Mouse (Mus musculus) liver, adult 2 months (tissue): ENCODE data around the gene Dlgap1. TPM values are rescaled to one million over a fixed set of nuclear protein-coding genes. Genes with fewer than 3 reads are reported as not detected.

Experiments used
- DNase-seq: peaks from one replicate; pipeline ENCODE4 v3.0.0-alpha.2; 2011; ENCODE audit warnings: low read depth, low spot score; ENCODE audit errors: extremely low read depth
- H3K27ac ChIP-seq: fragments of 200-500 bp; replicated peaks from 2 replicates; pipeline ENCODE4 v1.5.1; 2012; ENCODE audit warnings: low read depth, mild to moderate bottlenecking, control low read depth, inconsistent platforms, low read length; ENCODE audit not compliant: insufficient read depth
- H3K27me3 ChIP-seq: fragments of 200-500 bp; 2 replicates; pipeline ENCODE4 v1.6.1; 2012; ENCODE audit warnings: mild to moderate bottlenecking, moderate library complexity, low read length, inconsistent platforms; ENCODE audit not compliant: control insufficient read depth, insufficient read depth
- H3K36me3 ChIP-seq: fragments of 200-500 bp; 2 replicates; pipeline ENCODE4 v1.6.1; 2012; ENCODE audit warnings: low read length, inconsistent platforms; ENCODE audit not compliant: control insufficient read depth, insufficient read depth
- H3K4me1 ChIP-seq: fragments of 200-500 bp; 2 replicates; pipeline ENCODE4 v1.6.1; 2011; ENCODE audit warnings: low read length; ENCODE audit not compliant: control insufficient read depth, insufficient read depth
- H3K4me3 ChIP-seq: fragments of 200-500 bp; 2 replicates; pipeline ENCODE4 v1.5.1; 2011; ENCODE audit warnings: low read depth, mild to moderate bottlenecking, control low read depth, low read length, moderate library complexity; ENCODE audit not compliant: insufficient read depth
- H3K79me2 ChIP-seq: fragments of 200-500 bp; 2 replicates; pipeline ENCODE4 v1.6.1; 2012; ENCODE audit warnings: inconsistent platforms, mild to moderate bottlenecking, low read length, moderate library complexity; ENCODE audit not compliant: control insufficient read depth, insufficient read depth
- H3K9ac ChIP-seq: fragments of 200-500 bp; 2 replicates; pipeline ENCODE4 v1.6.1; 2012; ENCODE audit warnings: low read depth, mild to moderate bottlenecking, control low read depth, inconsistent platforms, low read length
- CTCF ChIP-seq: fragments of 200-500 bp; IDR thresholded peaks from 2 replicates; pipeline ENCODE4 v1.5.1; 2011; ENCODE audit warnings: low read depth, low read length, control low read depth
- POLR2A ChIP-seq: fragments of 200-500 bp; IDR thresholded peaks from 2 replicates; pipeline ENCODE4 v1.6.1; 2011; ENCODE audit warnings: low read length, control low read depth; ENCODE audit not compliant: insufficient read depth; ENCODE audit errors: extremely low read depth
- WGBS: fragments of 180-500 bp; shearing (Covaris S2); methylation state at CpG from one replicate; pipeline ENCODE4 v1.1.7; 2018; 5-methylcytosine and 5-hydroxymethylcytosine counted together
- polyA plus RNA-seq: library from polyadenylated mRNA; depleted of rRNA; stranded (reverse); fragments of >200 nt; gene quantifications from 2 replicates; pipeline ENCODE4 v1.2.3, GENCODE M21; 2012
- total RNA-seq: library from RNA; depleted of rRNA; stranded (reverse); fragments of >200 nt; gene quantifications from 2 replicates; pipeline ENCODE4 v1.2.3, GENCODE M21; 2014

Dlgap1 gene
- total and polyA plus RNA-seq, 2 experiments = 0.55 to 1.5 TPM

DNA sequence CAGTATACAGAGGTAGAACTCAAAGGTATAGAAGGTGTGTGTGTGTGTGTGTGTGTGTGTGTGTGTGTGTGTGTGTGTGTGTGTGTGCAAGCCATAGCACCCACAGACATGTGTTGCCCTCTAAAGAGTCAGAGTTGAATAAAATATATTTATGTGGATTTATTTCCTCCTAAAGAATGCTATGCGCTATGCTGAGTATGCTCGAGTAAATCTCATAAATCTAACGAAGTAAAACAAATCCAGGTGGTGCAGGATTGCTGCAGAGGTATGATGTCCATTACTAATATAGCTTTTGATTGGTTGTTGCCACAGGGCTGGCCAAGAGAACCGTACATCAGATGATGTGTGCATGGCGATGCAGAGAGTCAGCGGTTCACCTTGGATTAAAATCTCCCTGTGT lies 222.4 kb downstream of the Dlgap1 start:
- no peak for TF ChIP-seq POLR2A
- TF ChIP-seq CTCF = no peak
- 86% methylated on average over 6 of the region's 6 CpGs for WGBS

DNA sequence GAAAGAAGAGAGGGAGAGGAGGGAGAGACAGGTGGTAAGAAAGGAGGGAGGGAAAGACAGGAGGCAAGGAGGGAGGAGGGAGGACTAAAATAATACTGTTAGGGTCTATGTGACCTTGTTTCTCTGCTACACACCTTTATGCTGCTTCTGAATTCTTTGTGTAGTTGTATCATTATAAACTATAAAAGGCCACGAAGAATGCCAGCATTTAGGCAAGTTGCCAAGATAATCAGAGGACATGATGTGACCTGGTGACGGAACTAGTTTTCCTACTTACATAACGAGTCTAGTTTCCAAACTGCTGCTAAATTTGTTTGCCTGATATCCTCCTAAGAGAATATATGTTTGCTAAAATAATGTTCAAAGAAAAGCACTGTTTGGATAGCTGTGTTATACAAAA lies 254.0 kb downstream of the Dlgap1 start:
- TF ChIP-seq CTCF = no peak
- no peak for TF ChIP-seq POLR2A
- no peak overlapping the region for H3K4me3 ChIP-seq
- no peaks in the 10 kb centered on the region for H3K79me2 ChIP-seq
- H3K9ac ChIP-seq = no peak overlapping the region
- peak; percentile 28 for DNase-seq
- no peaks in the 10 kb centered on the region for H3K36me3 ChIP-seq
- H3K27me3 ChIP-seq = no peaks in the 10 kb centered on the region
- 46% methylated on average over 3 of the region's 3 CpGs for WGBS
- no peaks in the 10 kb centered on the region for H3K4me1 ChIP-seq
- H3K27ac ChIP-seq = no peak overlapping the region

More for the DNA sequence above, 222.4 kb downstream of the Dlgap1 start:
- Histone ChIP-seq H3K27ac (no peak overlapping the region), H3K4me3 (no peak overlapping the region), H3K9ac (no peak overlapping the region), H3K4me1 (no peaks in the 10 kb centered on the region), H3K27me3 (no peaks in the 10 kb centered on the region), H3K36me3 (no peaks in the 10 kb centered on the region), H3K79me2 (no peaks in the 10 kb centered on the region)
- no peak for DNase-seq

DNA sequence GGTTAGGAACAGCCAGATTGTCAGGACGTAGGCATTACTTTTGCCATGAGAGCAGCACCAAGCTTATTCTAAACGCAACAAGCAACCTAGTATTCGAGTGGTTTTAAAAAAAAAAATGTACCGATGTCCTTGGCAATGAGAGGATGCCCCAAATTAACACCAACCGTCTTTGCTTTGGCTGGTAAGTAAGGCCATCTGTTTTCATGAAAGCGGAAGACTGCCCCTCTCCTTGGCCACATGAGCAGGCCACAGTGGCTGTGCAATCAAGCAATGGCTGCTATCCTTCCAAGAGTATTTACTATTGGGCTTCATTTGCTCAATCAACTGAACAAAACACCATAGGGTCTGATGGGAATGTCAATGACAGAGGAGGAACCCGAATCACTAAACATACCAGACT lies 278.5 kb downstream of the Dlgap1 start:
- TF ChIP-seq CTCF = no peak
- TF ChIP-seq POLR2A = no peak
- DNase-seq = no peak
- Histone ChIP-seq H3K79me2 (no peaks in the 10 kb centered on the region), H3K36me3 (no peaks in the 10 kb centered on the region), H3K9ac (no peak overlapping the region), H3K4me3 (no peak overlapping the region), H3K27ac (no peak overlapping the region), H3K27me3 (no peaks in the 10 kb centered on the region), H3K4me1 (no peaks in the 10 kb centered on the region)
- WGBS = 71% methylated on average over 7 of the region's 7 CpGs

DNA sequence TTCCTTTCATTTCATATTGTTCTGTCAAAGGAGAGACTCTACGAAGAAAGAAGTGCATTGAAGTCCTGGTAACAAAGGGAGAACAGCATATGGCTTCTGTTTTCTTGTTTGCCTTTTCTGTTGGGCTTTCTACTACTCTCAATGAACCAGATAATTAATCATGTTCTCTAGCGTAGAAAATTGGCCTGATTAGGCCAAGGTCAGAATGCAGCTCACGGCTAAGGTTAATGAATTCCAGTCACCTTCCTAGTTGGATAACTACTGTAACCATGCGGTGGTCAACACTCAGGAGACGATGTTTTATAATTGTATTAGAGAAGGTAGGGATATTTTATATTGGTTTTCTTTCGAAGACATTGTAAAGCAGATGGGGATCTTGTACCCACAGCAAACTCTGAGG lies 279.4 kb downstream of the Dlgap1 start:
- Histone ChIP-seq H3K79me2 (no peaks in the 10 kb centered on the region), H3K4me1 (no peaks in the 10 kb centered on the region), H3K36me3 (no peaks in the 10 kb centered on the region), H3K9ac (no peak overlapping the region), H3K27me3 (no peaks in the 10 kb centered on the region), H3K4me3 (no peak overlapping the region), H3K27ac (no peak overlapping the region)
- no peak for DNase-seq
- WGBS = 80% methylated on average over 6 of the region's 6 CpGs
- TF ChIP-seq POLR2A = no peak
- TF ChIP-seq CTCF = no peak

DNA sequence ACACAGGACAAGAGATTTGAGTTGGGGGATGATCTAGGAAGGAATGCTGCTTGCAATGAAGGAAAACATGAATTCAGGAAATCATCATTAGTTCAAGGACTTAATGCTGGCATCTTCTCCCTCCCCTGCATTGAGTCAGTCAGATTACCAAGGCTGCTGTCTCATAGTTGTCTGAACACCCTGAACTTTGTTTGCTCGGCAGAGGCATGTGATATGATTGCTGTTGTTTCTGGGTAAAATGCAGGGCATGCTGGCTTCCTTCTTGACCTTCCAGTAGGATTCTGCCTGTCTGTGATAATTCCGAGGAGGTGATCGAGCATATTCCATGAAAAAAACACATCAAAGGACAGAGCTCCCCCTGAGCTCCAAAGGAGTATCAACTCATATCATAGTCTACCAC lies 283.6 kb downstream of the Dlgap1 start:
- no peak overlapping the region for H3K9ac ChIP-seq
- no peak for DNase-seq
- 82% methylated on average over 3 of the region's 3 CpGs for WGBS
- no peak overlapping the region for H3K27ac ChIP-seq
- H3K4me1 ChIP-seq = no peaks in the 10 kb centered on the region
- H3K4me3 ChIP-seq = no peak overlapping the region
- H3K36me3 ChIP-seq = no peaks in the 10 kb centered on the region
- TF ChIP-seq CTCF (no peak), POLR2A (no peak)
- no peaks in the 10 kb centered on the region for H3K79me2 ChIP-seq
- no peaks in the 10 kb centered on the region for H3K27me3 ChIP-seq

DNA sequence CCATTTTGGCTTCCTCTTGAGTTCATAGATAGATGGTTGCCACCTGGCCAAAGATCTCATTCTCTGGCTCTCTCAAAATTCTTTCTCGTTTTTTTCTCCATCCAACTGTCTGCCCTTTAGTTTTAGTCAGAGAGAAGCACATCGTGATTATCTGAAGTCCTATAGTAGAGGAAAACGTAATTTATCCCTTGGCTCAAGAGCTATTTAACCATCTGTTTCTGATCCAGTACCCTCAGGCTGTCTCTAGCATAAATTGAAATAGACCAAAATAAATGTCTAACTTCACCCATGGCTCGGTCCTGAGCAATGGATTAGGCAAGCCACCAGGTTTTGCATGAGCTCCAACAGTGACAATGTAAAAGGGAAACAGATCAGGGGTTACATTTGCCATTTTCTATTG lies 287.5 kb downstream of the Dlgap1 start:
- DNase-seq = no peak

More for the DNA sequence above, 287.5 kb downstream of the Dlgap1 start:
- Histone ChIP-seq H3K4me3 (no peak overlapping the region), H3K36me3 (no peaks in the 10 kb centered on the region), H3K4me1 (no peaks in the 10 kb centered on the region), H3K27me3 (no peaks in the 10 kb centered on the region), H3K79me2 (no peaks in the 10 kb centered on the region), H3K9ac (no peak overlapping the region), H3K27ac (no peak overlapping the region)
- no peak for TF ChIP-seq POLR2A
- 73% methylated on average over 4 of the region's 4 CpGs for WGBS
